Mouse (Mus musculus): ENCODE data around the gene Hist1h2ad.
"Not testable (repeated sequence)": the region's sequence is repeated elsewhere in the genome, so short reads cannot be mapped to it uniquely, and the experiment has no call there.

The Hist1h2ad gene

GRCm38 (mm10) chr13:23573898-23574524, at the start of gene Hist1h2ad, which contains the start of gene Hist1h2bf:
Hist1h2ad (plus strand) TSS chr13:23574381.
Hist1h2bf (minus strand) TSS chr13:23574196.
- peak; percentile 91 to 92 for DNase-seq (ENCODE audit: low spot score in 2 of 2)

DNA sequence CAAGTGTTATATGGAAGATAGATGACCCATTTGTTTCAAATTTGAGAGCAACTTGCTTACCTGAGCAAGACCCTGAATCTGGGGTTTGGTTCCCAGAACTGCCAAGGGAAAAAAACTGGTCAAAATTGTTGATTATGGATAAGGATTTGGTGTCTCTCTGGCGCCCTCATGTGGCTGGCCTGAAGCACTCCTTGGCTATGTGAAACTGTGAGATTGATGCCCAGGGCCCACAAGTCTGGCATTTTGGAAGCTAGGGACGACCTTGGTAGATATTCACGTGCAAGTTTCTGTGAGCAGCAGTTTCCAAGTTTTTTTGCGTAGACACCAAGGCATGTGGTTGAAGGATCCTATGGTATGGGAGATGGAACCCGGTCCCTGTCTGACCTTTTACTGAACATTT, 49.5 kb upstream of the Hist1h2ad start:
- peak; percentile 71 to 80 for DNase-seq (ENCODE audit: low spot score in 2 of 2)

GRCm38 (mm10) chr13:23525901-23526300, 48.3 kb upstream of the Hist1h2ad start:
- no peak for DNase-seq (ENCODE audit: low spot score in 2 of 2)

- DNase-seq (ENCODE audit: low spot score in 2 of 2): peak; percentile 89
Measured at GRCm38 (mm10) chr13:23526312-23526711, 47.9 kb upstream of the Hist1h2ad start.

- no peak for DNase-seq (ENCODE audit: low spot score in 2 of 2)
Measured at GRCm38 (mm10) chr13:23529005-23529404, 45.2 kb upstream of the Hist1h2ad start.

DNA sequence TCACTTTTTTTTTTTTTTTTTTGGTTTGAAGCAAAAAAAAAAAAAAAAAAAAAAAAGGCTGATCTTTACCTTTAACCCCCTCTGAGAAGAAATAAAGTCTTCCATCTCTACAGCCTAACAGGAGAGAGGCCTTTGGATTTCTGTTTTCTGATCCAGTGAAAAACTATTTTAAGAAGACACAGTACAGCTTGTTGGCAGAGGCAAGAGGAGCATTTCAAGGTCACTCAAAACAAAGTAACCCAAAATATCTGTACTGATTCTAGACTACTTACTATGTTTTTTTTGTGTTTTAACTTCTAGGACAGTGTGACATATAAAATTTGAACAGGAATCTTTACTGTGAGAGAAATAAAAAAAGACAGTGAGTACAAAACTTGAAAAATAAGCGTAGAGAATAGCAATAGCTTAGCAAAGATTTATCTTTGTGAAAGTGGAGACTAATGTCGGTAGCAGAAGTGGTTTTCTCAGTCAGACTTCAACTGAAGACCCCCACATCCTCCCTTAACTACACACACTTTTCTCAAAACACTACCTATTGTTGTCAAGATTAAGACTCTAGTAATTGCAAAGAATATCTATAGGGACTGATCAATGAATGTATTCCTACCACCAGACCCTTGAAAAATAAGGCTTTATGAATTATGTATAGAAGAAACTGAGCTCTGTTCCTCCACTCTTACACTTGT, 44.6 kb upstream of the Hist1h2ad start:
- no peak for DNase-seq (ENCODE audit: low spot score in 2 of 2)

GRCm38 (mm10) chr13:23530181-23530900, 43.8 kb upstream of the Hist1h2ad start:
- DNase-seq (ENCODE audit: low spot score in 2 of 2): peak; percentile 79 to 83

- DNase-seq (ENCODE audit: low spot score in 2 of 2): peak; percentile 95 to 96
Measured at GRCm38 (mm10) chr13:23530901-23531875, 43.0 kb upstream of the Hist1h2ad start, which contains the start of gene Hist1h4h. Hist1h4h (plus strand) TSS chr13:23531050.

GRCm38 (mm10) chr13:23532262-23533075, 41.7 kb upstream of the Hist1h2ad start:
- no peak for DNase-seq (ENCODE audit: low spot score in 2 of 2)

- DNase-seq (ENCODE audit: low spot score in 2 of 2): peak; percentile 31 to 53
Measured at GRCm38 (mm10) chr13:23533560-23534367, 40.4 kb upstream of the Hist1h2ad start, which contains the start of gene Hist1h2af. Hist1h2af (plus strand) TSS chr13:23533906.

- no peak for DNase-seq (ENCODE audit: low spot score in 2 of 2)
Measured at GRCm38 (mm10) chr13:23534368-23535131, 39.6 kb upstream of the Hist1h2ad start.

GRCm38 (mm10) chr13:23535137-23536075, 38.8 kb upstream of the Hist1h2ad start, which contains the start of gene Hist1h3g:
Hist1h3g (plus strand) TSS chr13:23535422.
- peak; percentile 74 to 81 for DNase-seq (ENCODE audit: low spot score in 2 of 2)

DNA sequence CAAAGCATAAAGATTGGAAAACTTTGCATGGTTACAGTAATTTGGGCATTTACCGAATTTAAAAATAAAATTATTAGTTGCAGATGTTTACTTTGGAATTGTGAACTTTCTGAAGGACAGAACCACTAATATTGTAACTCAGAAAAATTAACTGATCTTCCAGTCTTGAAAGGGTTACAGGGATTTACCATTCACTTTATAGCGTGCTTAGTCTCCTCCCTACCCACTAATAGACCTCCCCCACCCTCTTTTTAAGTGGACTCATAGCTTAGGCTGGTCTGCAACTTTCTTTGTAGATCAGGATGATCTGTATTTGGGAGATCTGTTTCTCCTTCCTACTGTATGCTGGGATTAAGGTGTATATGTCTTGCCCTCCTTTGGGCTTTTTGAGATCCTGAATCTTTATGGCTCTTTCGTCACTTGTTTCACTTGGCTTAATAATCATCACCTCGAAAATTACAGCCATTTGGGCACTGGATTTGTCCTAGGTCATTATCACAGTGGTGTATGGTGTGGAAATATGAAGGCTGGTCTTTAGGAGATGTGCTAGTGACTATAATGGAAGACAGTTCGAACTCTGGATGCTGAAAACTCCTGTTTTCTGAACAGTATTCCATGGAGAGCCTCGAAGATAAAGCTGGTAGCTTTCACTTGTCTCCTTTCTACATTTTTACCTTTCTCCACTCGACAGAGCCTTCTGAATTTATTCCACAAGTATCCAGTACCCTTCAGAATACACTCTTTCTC, 37.9 kb upstream of the Hist1h2ad start:
- no peak for DNase-seq (ENCODE audit: low spot score in 2 of 2)

- no peak for DNase-seq (ENCODE audit: low spot score in 2 of 2)
Measured at GRCm38 (mm10) chr13:23537006-23537710, 37.0 kb upstream of the Hist1h2ad start.

- DNase-seq (ENCODE audit: low spot score in 2 of 2): no peak
Measured at GRCm38 (mm10) chr13:23538249-23538648, 35.9 kb upstream of the Hist1h2ad start.

DNA sequence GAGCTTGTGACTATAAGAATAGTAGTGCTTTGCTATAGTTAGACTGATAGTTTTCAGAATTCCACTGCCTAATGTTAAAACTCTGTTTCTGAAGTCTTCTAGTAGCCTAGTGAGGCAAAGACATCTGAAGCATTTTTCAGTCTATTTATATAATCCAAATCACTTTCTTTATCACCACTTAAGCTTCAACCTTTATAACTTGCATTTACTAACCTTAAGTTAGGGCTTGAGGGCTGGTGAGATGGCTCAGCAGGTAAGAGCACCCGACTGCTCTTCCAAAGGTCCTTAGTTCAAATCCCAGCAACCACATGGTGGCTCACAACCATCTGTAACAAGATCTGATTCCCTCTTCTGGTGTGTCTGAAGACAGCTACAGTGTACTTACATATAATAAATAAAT, 34.4 kb upstream of the Hist1h2ad start:
- DNase-seq (ENCODE audit: low spot score in 2 of 2): not testable (repeated sequence)
